Mouse (Mus musculus) lung, embryonic 14.5 days (tissue): ENCODE data around the gene Ptprcap. TPM values are rescaled to one million over a fixed set of nuclear protein-coding genes. Genes with fewer than 3 reads are reported as not detected.

Source experiments
- ATAC-seq: fragments of 200-750 bp; cut with Nextera tagmentation; 2 replicates; pipeline ENCODE4 v1.8.0; 2017; ENCODE audit warnings: mild to moderate bottlenecking, moderate TSS enrichment, moderate library complexity; ENCODE audit not compliant: insufficient read depth
- DNase-seq: peaks from one replicate; pipeline ENCODE4 v3.0.0-alpha.2; 2015
- H3K27ac ChIP-seq: fragments of 300-500 bp; sonication (generic); 2 replicates; pipeline ENCODE4 v1.5.1; 2014; ENCODE audit warnings: low read depth, mild to moderate bottlenecking, moderate library complexity
- H3K27me3 ChIP-seq: fragments of 300-500 bp; sonication (generic); 2 replicates; pipeline ENCODE4 v1.6.1; 2014; ENCODE audit warnings: low read length, control low read depth; ENCODE audit not compliant: insufficient read depth
- H3K36me3 ChIP-seq: fragments of 300-500 bp; sonication (generic); 2 replicates; pipeline ENCODE4 v1.6.1; 2014; ENCODE audit warnings: control low read depth; ENCODE audit not compliant: insufficient read depth
- H3K4me1 ChIP-seq: fragments of 300-500 bp; sonication (generic); 2 replicates; pipeline ENCODE4 v1.6.1; 2014; ENCODE audit warnings: antibody characterized with exemption, control low read depth; ENCODE audit not compliant: insufficient read depth
- H3K4me2 ChIP-seq: fragments of 300-500 bp; sonication (generic); 2 replicates; pipeline ENCODE4 v1.6.1; 2014; ENCODE audit warnings: mild to moderate bottlenecking
- H3K4me3 ChIP-seq: fragments of 300-500 bp; sonication (generic); 2 replicates; pipeline ENCODE4 v1.5.1; 2014; ENCODE audit warnings: low read depth, low read length
- H3K9ac ChIP-seq: fragments of 300-500 bp; sonication (generic); 2 replicates; pipeline ENCODE4 v1.6.1; 2014
- H3K9me3 ChIP-seq: fragments of 300-500 bp; sonication (generic); 2 replicates; pipeline ENCODE4 v1.6.1; 2016; ENCODE audit warnings: low read depth, low read length, control low read depth
- CTCF ChIP-seq: IDR thresholded peaks from 2 replicates; pipeline ENCODE4 v1.5.1; 2016; ENCODE audit warnings: antibody characterized with exemption, low read depth
- WGBS: fragments of 180-500 bp; shearing (Covaris S2); extraction: QIAGEN DNeasy Blood & Tissue Kit; methylation state at CpG from one replicate; pipeline ENCODE4 v1.1.7; 2014; 5-methylcytosine and 5-hydroxymethylcytosine counted together
- polyA plus RNA-seq: library from polyadenylated mRNA; unstranded; fragments of >200 nt; fragmentation: Nextera tagmentation; extraction: Ambion mirVana; gene quantifications from 2 replicates; pipeline ENCODE4 v1.2.1, GENCODE M21; 2014

Gene Ptprcap
- polyA plus RNA-seq, 1 experiment from 2014 or later, result 1.1 TPM

DNA sequence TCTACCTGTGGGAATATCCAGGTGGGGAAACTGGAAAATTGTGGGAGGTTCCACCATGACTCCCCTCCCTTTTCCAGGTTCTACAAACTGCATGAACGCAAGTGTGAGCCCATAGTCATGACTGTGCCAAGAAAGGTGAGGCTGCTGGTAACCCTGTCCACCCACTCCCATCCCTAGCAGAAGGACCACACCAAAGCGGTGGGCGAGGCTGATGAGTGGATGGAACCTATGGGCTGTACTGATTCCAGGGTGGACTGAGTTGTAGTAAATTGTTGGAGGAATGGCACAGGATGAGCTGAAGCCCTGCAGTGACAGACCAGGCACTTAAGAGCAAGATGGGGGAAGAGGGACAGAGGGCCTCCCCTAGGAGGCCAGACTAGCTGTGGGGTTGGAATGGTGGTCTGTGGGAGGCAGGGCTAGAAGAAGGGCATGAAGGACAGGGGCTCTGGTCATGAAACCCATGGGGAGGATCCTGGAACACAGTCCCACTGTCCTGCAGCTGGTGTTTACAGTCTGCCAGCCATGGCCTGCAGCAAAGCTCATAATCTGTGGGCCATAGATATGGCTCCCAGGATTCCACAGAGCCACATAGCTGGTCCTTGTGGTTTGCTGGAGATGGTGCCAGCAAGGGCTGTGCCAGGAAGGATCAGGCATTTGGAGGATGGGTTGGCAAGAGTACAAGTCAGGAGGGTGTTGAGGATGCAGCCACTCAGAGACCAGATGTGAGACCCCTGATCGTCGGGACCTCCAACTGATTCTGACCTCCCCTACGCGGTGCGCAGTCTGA lies 766 bp upstream of the Ptprcap start:
- no peak overlapping the region for H3K27ac ChIP-seq
- H3K36me3 ChIP-seq, result peaks cover 33% of the 10 kb centered on the region
- no peak for TF ChIP-seq CTCF
- H3K9ac ChIP-seq, result no peak overlapping the region
- peaks cover 5% of the 10 kb centered on the region for H3K4me1 ChIP-seq
- H3K4me3 ChIP-seq, result no peak overlapping the region
- H3K4me2 ChIP-seq, result no peak overlapping the region
- ATAC-seq (no peak), DNase-seq (no peak)
- H3K27me3 ChIP-seq, result no peaks in the 10 kb centered on the region
- H3K9me3 ChIP-seq, result no peaks in the 10 kb centered on the region
- 79% methylated on average over 8 of the region's 8 CpGs for WGBS

DNA sequence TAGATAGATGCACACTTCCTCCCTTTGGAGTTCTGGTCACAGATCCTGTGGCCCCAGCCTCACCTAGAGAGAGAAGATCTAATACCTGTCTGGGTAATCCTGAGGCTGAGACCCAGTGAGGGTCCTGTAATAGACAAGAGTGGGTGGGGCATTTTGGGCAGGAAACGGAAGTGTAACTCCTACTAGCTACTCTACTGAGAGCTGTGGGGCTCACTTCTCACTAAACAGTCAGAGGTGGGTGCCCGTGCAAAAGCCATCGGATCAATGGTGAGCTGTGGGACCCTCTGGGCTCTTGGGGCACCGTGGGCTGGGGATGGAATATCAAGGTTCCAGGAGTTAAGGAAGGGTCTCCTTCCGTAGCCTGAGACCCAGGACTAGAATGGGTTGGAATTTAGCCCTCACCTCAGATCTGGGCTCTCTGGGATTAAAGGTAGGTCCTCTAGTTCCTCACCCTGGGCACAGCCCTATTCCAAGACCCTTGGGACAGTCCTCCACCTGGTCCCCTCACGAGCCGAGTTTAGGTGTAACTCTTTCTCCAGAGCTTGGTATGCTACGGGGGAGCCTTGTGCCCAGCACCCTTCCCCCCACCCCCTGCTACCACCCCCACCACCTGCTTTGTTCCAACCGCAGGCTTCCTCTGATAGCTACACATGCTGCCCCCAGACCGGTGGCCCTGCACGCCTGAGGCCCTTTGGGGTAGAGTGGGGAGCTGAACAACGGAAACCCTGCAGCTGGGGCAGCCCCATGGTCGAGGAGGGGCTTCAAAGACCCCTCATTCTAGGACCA lies 1.2 kb downstream of the Ptprcap start:
- H3K9me3 ChIP-seq, result no peaks in the 10 kb centered on the region
- no peaks in the 10 kb centered on the region for H3K27me3 ChIP-seq
- H3K9ac ChIP-seq, result no peak overlapping the region
- no peak overlapping the region for H3K4me2 ChIP-seq
- TF ChIP-seq CTCF, result no peak
- no peak overlapping the region for H3K27ac ChIP-seq
- DNase-seq, result no peak
- ATAC-seq, result no peak
- H3K36me3 ChIP-seq, result peaks cover 53% of the 10 kb centered on the region
- 69% methylated on average over 13 of the region's 13 CpGs for WGBS
- no peak overlapping the region for H3K4me3 ChIP-seq
- H3K4me1 ChIP-seq, result no peaks in the 10 kb centered on the region

DNA sequence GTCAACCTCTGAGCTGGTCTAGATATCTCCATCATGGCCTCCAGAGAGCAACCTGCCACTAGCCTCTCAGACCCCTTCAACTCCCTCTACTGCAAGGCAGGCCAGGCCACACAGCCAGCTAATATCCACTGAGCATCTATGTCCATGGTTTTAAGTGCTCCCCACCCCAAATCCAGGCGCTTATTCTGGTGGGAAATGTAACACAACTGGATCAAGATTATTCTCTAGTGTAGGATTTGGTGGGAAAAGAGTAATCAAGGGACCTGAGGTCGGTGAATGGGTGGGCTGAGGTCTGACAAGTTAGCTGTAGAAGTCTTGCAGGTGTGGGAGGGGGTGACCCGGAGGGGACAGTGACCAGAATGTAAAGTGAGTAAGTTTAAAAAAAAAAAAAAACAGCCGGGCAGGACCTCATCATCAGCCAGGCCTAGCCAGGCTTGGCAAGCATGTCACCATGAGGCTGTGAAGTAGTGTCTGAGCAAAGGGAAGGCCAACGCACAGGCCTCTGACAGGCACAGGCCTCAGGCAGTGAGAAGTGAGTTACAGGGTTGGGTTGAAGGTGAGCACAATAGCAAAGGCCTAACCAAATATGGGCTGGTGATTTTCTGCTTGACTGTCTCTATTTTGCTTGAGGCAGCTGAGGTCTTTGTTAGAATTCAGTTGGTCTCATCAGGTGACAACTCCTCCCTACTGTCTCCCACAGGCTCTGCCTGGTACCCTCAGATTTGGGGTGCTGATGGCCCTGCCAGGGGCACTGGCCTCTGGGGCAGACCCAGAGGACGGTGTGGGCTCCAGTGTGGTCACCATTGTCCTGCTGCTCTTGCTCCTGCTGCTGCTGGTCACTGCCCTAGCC lies 2.0 kb downstream of the Ptprcap start:
- no peak for TF ChIP-seq CTCF
- Histone ChIP-seq H3K4me3 (no peak overlapping the region), H3K27me3 (no peaks in the 10 kb centered on the region), H3K4me2 (no peak overlapping the region), H3K36me3 (peaks cover 52% of the 10 kb centered on the region), H3K9me3 (no peaks in the 10 kb centered on the region), H3K9ac (no peak overlapping the region), H3K4me1 (no peaks in the 10 kb centered on the region), H3K27ac (no peak overlapping the region)
- DNase-seq (no peak), ATAC-seq (no peak)
- WGBS, result 75% methylated on average over 6 of the region's 6 CpGs

DNA sequence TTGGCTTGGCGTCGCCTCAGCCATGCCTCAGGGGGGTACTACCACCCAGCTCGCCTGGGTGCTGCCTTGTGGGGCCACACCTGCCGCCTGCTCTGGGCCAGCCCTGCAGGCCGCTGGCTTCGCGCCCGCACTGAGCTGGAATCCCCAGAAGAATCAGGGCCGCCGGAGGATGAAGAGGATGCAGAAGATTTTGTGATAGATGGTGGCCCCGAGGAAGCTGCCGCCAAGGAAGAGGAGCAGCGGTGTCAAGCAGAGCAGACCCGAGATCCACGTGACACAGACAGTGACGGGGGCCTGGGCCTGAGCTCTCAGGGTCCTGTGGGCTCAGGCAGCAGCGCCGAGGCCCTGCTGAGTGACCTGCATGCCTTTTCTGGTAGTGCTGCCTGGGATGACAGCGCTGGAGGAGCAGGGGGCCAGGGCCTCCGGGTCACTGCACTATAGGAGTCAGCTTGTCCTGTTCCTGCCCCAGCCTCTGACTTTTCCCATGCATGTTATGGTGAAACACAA lies 2.7 kb downstream of the Ptprcap start:
- H3K27ac ChIP-seq, result no peak overlapping the region
- H3K9me3 ChIP-seq, result no peaks in the 10 kb centered on the region
- H3K4me3 ChIP-seq, result no peak overlapping the region
- ATAC-seq, result no peak
- no peak for TF ChIP-seq CTCF
- no peak for DNase-seq
- H3K27me3 ChIP-seq, result no peaks in the 10 kb centered on the region
- H3K36me3 ChIP-seq, result peaks cover 51% of the 10 kb centered on the region
- H3K4me2 ChIP-seq, result no peak overlapping the region
- no peaks in the 10 kb centered on the region for H3K4me1 ChIP-seq
- H3K9ac ChIP-seq, result no peak overlapping the region
- 70% methylated on average over 20 of the region's 20 CpGs for WGBS

DNA sequence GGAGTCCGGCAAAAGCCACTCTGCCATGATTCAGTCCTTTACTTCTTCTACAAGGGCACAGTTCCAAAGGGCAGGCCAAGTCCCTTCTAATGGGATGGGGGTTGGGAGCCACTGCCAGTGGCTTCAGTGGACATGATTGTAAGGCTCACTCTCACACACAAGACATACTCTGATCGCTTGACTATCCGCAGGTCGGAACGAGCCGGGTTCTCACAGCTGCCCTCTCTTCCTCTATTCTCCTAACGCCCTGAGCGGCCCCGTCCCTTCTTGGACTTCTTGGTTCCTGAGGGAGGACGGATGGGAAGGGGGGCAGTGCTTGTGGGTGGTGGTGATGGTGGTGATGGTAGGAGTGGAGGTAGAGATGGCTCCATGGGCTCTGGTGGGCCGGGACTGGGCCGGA lies 3.4 kb downstream of the Ptprcap start:
- no peak for TF ChIP-seq CTCF
- no peak overlapping the region for H3K4me3 ChIP-seq
- no peak for ATAC-seq
- no peak overlapping the region for H3K27ac ChIP-seq
- 91% methylated on average over 12 of the region's 12 CpGs for WGBS
- H3K36me3 ChIP-seq, result peaks cover 52% of the 10 kb centered on the region
- no peak for DNase-seq
- H3K4me2 ChIP-seq, result no peak overlapping the region
- no peak overlapping the region for H3K9ac ChIP-seq
- no peaks in the 10 kb centered on the region for H3K27me3 ChIP-seq
- H3K9me3 ChIP-seq, result no peaks in the 10 kb centered on the region
- no peaks in the 10 kb centered on the region for H3K4me1 ChIP-seq

DNA sequence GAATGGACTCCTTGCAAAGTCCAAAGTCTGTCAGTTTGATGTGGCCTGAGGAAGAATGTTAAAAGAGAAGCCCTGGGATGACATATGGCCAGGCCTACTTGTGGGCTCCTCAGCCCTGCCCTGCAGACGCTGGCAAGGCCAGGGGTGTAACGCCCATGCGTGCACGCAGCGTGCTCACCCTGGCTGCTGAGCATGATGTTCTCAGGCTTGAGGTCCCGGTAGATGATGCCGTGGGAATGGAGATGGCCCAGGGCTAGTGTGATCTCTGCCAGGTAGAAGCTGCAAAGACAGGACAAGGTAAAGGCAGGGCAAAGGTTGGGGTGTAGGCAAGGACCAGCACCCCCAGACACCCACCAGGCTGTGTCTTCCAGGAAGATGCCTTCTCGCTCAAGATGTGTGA lies 5.6 kb downstream of the Ptprcap start:
- H3K4me3 ChIP-seq, result no peak overlapping the region
- WGBS, result 95% methylated on average over 8 of the region's 8 CpGs
- DNase-seq (no peak), ATAC-seq (no peak)
- H3K27me3 ChIP-seq, result no peaks in the 10 kb centered on the region
- H3K4me2 ChIP-seq, result no peak overlapping the region
- peaks cover 5% of the 10 kb centered on the region; the same call in 1 of the 2 replicates for H3K4me1 ChIP-seq
- peaks cover 42% of the 10 kb centered on the region for H3K36me3 ChIP-seq
- H3K9ac ChIP-seq, result no peak overlapping the region
- H3K27ac ChIP-seq, result no peak overlapping the region
- no peaks in the 10 kb centered on the region for H3K9me3 ChIP-seq
- TF ChIP-seq CTCF, result no peak
